Comparison of ENCODE assay signal across 16 mouse cellular contexts in genomic region chr1:176852813-176853590, GRCm38 (mm10). TPM values are rescaled to one million over a fixed set of nuclear protein-coding genes. Genes with fewer than 3 reads are reported as not detected.
DNase-seq lines count a peak whose midpoint lies in the region; ATAC-seq and TF ChIP-seq lines count a peak whose summit lies in the region.
"Had no signal": no experiment of that assay in that cellular context is flagged by ENCODE, and none has a peak within 500 bp of the region (broad histone marks: within the 10 kb centered on the region; RNA-seq: fewer than 3 reads in every experiment).

No protein-coding gene starts in this region.

- no peak for DNase-seq in gastrocnemius, adult 2 months
- DNase-seq in gastrocnemius, adult 8-10 months (ENCODE audit: low spot score in 2 of 2): no peak
- DNase-seq in thymus, postnatal 0 days (ENCODE audit: low spot score): peak; percentile 16
- DNase-seq in thymus, adult 18-20 months: no peak
- DNase-seq in left cerebral cortex, adult 18-20 months (ENCODE audit: low spot score in 2 of 2): no peak
- no peak for DNase-seq in urinary bladder, adult 18-20 months (ENCODE audit: low spot score in 2 of 2)
- DNase-seq: adrenal gland, adult 2 months; cerebellum, adult 8-10 months; embryo, embryonic 11 days; right cerebral cortex, postnatal 4 days had no signal

- ATAC-seq in activated CD4-positive, CD25-positive, alpha-beta regulatory T cell, adult 4 months: no peak
- ATAC-seq: forebrain, embryonic 14.5 days; intestine, embryonic 16.5 days; midbrain, embryonic 13.5 days had no signal

- 32% methylated on average over 9 of the region's 9 CpGs for WGBS in macrophage (ENCODE audit: missing documents)

- no peak overlapping the region for H3K4me3 ChIP-seq in gastrocnemius, adult 2 months
- H3K4me3 ChIP-seq in macrophage (ENCODE audit: inconsistent target): no peak overlapping the region
- H3K4me3 ChIP-seq: midbrain, embryonic 13.5 days had no signal

- peaks cover 9% of the 10 kb centered on the region; the same call in 1 of the 2 replicates for H3K36me3 ChIP-seq in macrophage (ENCODE audit: inconsistent target)

- intact Hi-C loops in gastrocnemius, adult 2 months (cut with DNase I): no loop called here

- no peak for TF ChIP-seq CTCF in gastrocnemius, adult 2 months (IDR thresholded peaks at IDR 0.05)

- H3K27ac ChIP-seq in gastrocnemius, adult 2 months: peak overlapping the region; percentile 35; the same call in 1 of the 2 replicates
- H3K27ac ChIP-seq in macrophage: peak overlapping the region; percentile 52
- H3K27ac ChIP-seq: hindbrain, embryonic 14.5 days; midbrain, embryonic 13.5 days had no signal

- no peaks in the 10 kb centered on the region for H3K79me2 ChIP-seq in macrophage (ENCODE audit: inconsistent target)

RNA-seq across cellular contexts. Expression of gene Sdccag8, which starts 38.5 kb away (rescaled TPM):
- 1 to 10 TPM; 4.0 to 4.9 TPM for total RNA-seq in gastrocnemius, adult 2 months (2021)
- 1 to 10 TPM; 4.7 to 8.8 (median 6.4) TPM for total RNA-seq in gastrocnemius, adult 8-10 months (2022)
- polyA plus RNA-seq in thymus, postnatal 0 days (2015; fragmentation: Nextera tagmentation; extraction: Ambion mirVana): 15.8 and 17.7 TPM in 2 replicates
- total RNA-seq in macrophage (2018; cell fraction: chromatin; rRNA removed): 100 to 1,000 TPM in 20 of 26 experiments, 10 to 100 TPM in 6; 19.6 to 230 (median 169) TPM
- total RNA-seq in macrophage (2018; cell fraction: cytosol; rRNA removed): 10 to 100 TPM; 12.2 to 27.5 (median 20.8) TPM
- 100 to 1,000 TPM in 2 of 26 experiments, 10 to 100 TPM in 24; 12.3 to 130 (median 61.5) TPM for total RNA-seq in macrophage (2018; cell fraction: nucleus; rRNA removed)
- 13.2 to 28.0 TPM (median 16.9 TPM) in 3 replicates for polyA plus RNA-seq in macrophage (2018)
- 10 to 100 TPM; 16.4 to 17.4 TPM for total RNA-seq in left cerebral cortex, adult 18-20 months (2021)
- polyA plus RNA-seq in activated CD4-positive, CD25-positive, alpha-beta regulatory T cell, adult 4 months (2017; shearing (Covaris generic)): 10 to 100 TPM; 22.7 to 23.9 TPM

RNA-seq across cellular contexts. Expression of gene Cep170, which starts 39.1 kb away (rescaled TPM):
- total RNA-seq in gastrocnemius, adult 2 months (2021): 10 to 100 TPM; 14.5 to 16.2 TPM
- 10 to 100 TPM; 14.4 to 25.3 (median 14.6) TPM for total RNA-seq in gastrocnemius, adult 8-10 months (2022)
- 15.0 and 16.4 TPM in 2 replicates for polyA plus RNA-seq in thymus, postnatal 0 days (2015; fragmentation: Nextera tagmentation; extraction: Ambion mirVana)
- total RNA-seq in macrophage (2018; cell fraction: chromatin; rRNA removed): 100 to 1,000 TPM in 21 of 26 experiments, 10 to 100 TPM in 5; 50.2 to 314 (median 236) TPM
- total RNA-seq in macrophage (2018; cell fraction: cytosol; rRNA removed): 10 to 100 TPM; 26.3 to 74.1 (median 57.0) TPM
- 100 to 1,000 TPM in 22 of 26 experiments, 10 to 100 TPM in 4; 47.9 to 313 (median 152) TPM for total RNA-seq in macrophage (2018; cell fraction: nucleus; rRNA removed)
- polyA plus RNA-seq in macrophage (2018): 31.7 to 45.2 TPM (median 34.6 TPM) in 3 replicates
- total RNA-seq in left cerebral cortex, adult 18-20 months (2021): 10 to 100 TPM; 95.2 to 95.5 TPM
- 10 to 100 TPM; 12.5 to 16.1 TPM for polyA plus RNA-seq in activated CD4-positive, CD25-positive, alpha-beta regulatory T cell, adult 4 months (2017; shearing (Covaris generic))
